Mouse (Mus musculus) CH12.LX (cell line): ENCODE results near the gene Anks1.

Source experiments
- KAT2A ChIP-seq: IDR thresholded peaks from 2 replicates; pipeline ENCODE4 v1.6.1; 2012; ENCODE audit warnings: low read length, improper control_type of control experiment, inconsistent platforms; ENCODE audit not compliant: insufficient replicate concordance
- POLR2A ChIP-seq: IDR thresholded peaks from 2 replicates; pipeline ENCODE4 v1.6.1; 2011; ENCODE audit warnings: low read depth, mild to moderate bottlenecking, improper control_type of control experiment, low read length

DNA sequence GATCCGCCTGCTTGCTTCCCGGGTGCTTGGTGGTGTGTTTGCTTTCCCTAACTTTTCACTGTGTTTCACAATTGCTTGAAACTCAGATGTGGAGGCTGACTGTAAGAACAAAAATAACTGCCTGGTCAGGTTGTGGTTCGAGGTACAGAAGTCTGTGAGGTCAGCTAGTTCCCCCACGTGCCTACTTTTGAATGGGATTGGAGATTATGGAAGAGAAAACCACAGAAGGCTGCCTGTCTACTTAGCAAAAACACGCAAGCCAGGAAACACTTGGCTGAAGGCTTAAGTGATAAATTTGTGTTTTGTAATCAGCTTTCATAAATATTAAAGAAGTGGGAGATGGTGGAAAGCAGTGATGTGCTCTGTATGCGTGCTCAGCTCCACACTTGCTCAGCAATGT, 103.7 kb downstream of the Anks1 start:
- TF ChIP-seq KAT2A (no peak), POLR2A (no peak)
